Mouse (Mus musculus) small intestine, adult 2 months (tissue): ENCODE data around the gene Kctd20.

ENCODE experiments used
- CTCF ChIP-seq: fragments of 200-500 bp; IDR thresholded peaks from 2 replicates; pipeline ENCODE4 v1.5.1; 2012; ENCODE audit warnings: low read depth, mild to moderate bottlenecking, control low read depth, inconsistent platforms, low read length, moderate library complexity, mixed read lengths; ENCODE audit not compliant: insufficient replicate concordance, insufficient read length; ENCODE audit errors: extremely low read depth
- POLR2A ChIP-seq: fragments of 200-500 bp; IDR thresholded peaks from 2 replicates; pipeline ENCODE4 v1.6.1; 2012; ENCODE audit warnings: low read depth, mild to moderate bottlenecking, control low read depth, inconsistent platforms, low read length, moderate library complexity

GRCm38 (mm10) chr17:28970122-28970521, 18.4 kb downstream of the Kctd20 start:
- TF ChIP-seq CTCF (no peak), POLR2A (no peak)
